In genomic region chr1:136458691-136459245, GRCm38 (mm10) we compare ENCODE assay signal across 9 mouse cellular contexts. TPM values are rescaled to one million over a fixed set of nuclear protein-coding genes. Genes with fewer than 3 reads are reported as not detected.
DNase-seq lines count a peak whose midpoint lies in the region; ATAC-seq and TF ChIP-seq lines count a peak whose summit lies in the region.
"Had no signal": no experiment of that assay in that cellular context is flagged by ENCODE, and none has a peak within 500 bp of the region (broad histone marks: within the 10 kb centered on the region; RNA-seq: fewer than 3 reads in every experiment).

No protein-coding gene starts in this region.

- no peaks in the 10 kb centered on the region for H3K27me3 ChIP-seq in forebrain, embryonic 14.5 days (replicated peaks; ENCODE audit: control insufficient read depth, insufficient read depth, low read length)
- H3K27me3 ChIP-seq in forebrain, embryonic 12.5 days, result peaks cover 25% of the 10 kb centered on the region
- peaks cover 5% of the 10 kb centered on the region for H3K27me3 ChIP-seq in liver, embryonic 14.5 days (ENCODE audit: control insufficient read depth, insufficient read depth, low read length)
- H3K27me3 ChIP-seq in liver, embryonic 12.5 days (replicated peaks), result peaks cover 32% of the 10 kb centered on the region
- no peaks in the 10 kb centered on the region for H3K27me3 ChIP-seq in hindbrain, embryonic 13.5 days
- H3K27me3 ChIP-seq: stomach, embryonic 15.5 days had no signal

- no peak overlapping the region for H3K4me3 ChIP-seq in forebrain, embryonic 14.5 days (ENCODE audit: low read depth, low read length)
- no peak overlapping the region for H3K4me3 ChIP-seq in forebrain, embryonic 12.5 days (replicated peaks)
- no peak overlapping the region for H3K4me3 ChIP-seq in liver, embryonic 14.5 days (ENCODE audit: insufficient read depth in 1 of 2, low read depth in 2 of 2, low read length in 2 of 2)
- no peak overlapping the region for H3K4me3 ChIP-seq in liver, embryonic 12.5 days
- H3K4me3 ChIP-seq in hindbrain, embryonic 13.5 days, result no peak overlapping the region
- H3K4me3 ChIP-seq: stomach, embryonic 15.5 days had no signal

- peak; percentile 86 for DNase-seq in forebrain, embryonic 14.5 days (ENCODE audit: low spot score)
- peak; percentile 44 to 67 (median 47) for DNase-seq in liver, embryonic 14.5 days (ENCODE audit: low read depth in 3 of 3, low spot score in 3 of 3)
- DNase-seq in c-Kit-positive CD71-positive TER-119-positive erythroid progenitor cells, embryonic 14.5 days (ENCODE audit: low spot score), result peak; percentile 82
- no peak for DNase-seq in urinary bladder, postnatal 4 days (ENCODE audit: low spot score in 2 of 2)

- ATAC-seq in forebrain, embryonic 14.5 days, result peak; percentile 34
- ATAC-seq in forebrain, embryonic 12.5 days (ENCODE audit: low FRiP score), result no peak
- 0 out of 2 replicates have a peak, but pooled peaks have one; percentile 8 for ATAC-seq in liver, embryonic 14.5 days (ENCODE audit: insufficient read depth)
- no peak for ATAC-seq in liver, embryonic 12.5 days
- ATAC-seq in hindbrain, embryonic 13.5 days (ENCODE audit: low FRiP score), result 0 out of 2 replicates have a peak, but pooled peaks have one; percentile 28
- ATAC-seq in neutrophil, adult 5-6 weeks (ENCODE audit: extremely low read depth, insufficient number of reproducible peaks, low FRiP score, poor library complexity, severe bottlenecking), result peak; percentile 36; the same call in 1 of the 2 replicates

- TF ChIP-seq EP300 in liver, embryonic 14.5 days (IDR thresholded peaks at IDR 0.05; ENCODE audit: low read depth), result no peak

- TF ChIP-seq CTCF in liver, embryonic 14.5 days (IDR thresholded peaks at IDR 0.05; ENCODE audit: low read depth), result peak; percentile 72

- H3K9me3 ChIP-seq in forebrain, embryonic 14.5 days (replicated peaks; ENCODE audit: control insufficient read depth, low read length), result no peaks in the 10 kb centered on the region
- H3K9me3 ChIP-seq in forebrain, embryonic 12.5 days, result no peaks in the 10 kb centered on the region
- H3K9me3 ChIP-seq in liver, embryonic 14.5 days (ENCODE audit: control insufficient read depth, low read length), result no peaks in the 10 kb centered on the region
- no peaks in the 10 kb centered on the region for H3K9me3 ChIP-seq in liver, embryonic 12.5 days (replicated peaks)
- no peaks in the 10 kb centered on the region for H3K9me3 ChIP-seq in hindbrain, embryonic 13.5 days
- H3K9me3 ChIP-seq: stomach, embryonic 15.5 days had no signal

- no peak overlapping the region for H3K27ac ChIP-seq in forebrain, embryonic 14.5 days (ENCODE audit: low read depth, low read length)
- H3K27ac ChIP-seq in forebrain, embryonic 12.5 days, result no peak overlapping the region
- H3K27ac ChIP-seq in liver, embryonic 14.5 days, result no peak overlapping the region
- H3K27ac ChIP-seq in liver, embryonic 12.5 days, result no peak overlapping the region
- no peak overlapping the region for H3K27ac ChIP-seq in hindbrain, embryonic 13.5 days
- H3K27ac ChIP-seq: stomach, embryonic 15.5 days had no signal

- H3K9ac ChIP-seq in forebrain, embryonic 14.5 days (ENCODE audit: low read length), result no peak overlapping the region
- H3K9ac ChIP-seq in forebrain, embryonic 12.5 days, result no peak overlapping the region
- no peak overlapping the region for H3K9ac ChIP-seq in liver, embryonic 14.5 days (replicated peaks)
- no peak overlapping the region for H3K9ac ChIP-seq in liver, embryonic 12.5 days
- no peak overlapping the region for H3K9ac ChIP-seq in hindbrain, embryonic 13.5 days
- H3K9ac ChIP-seq: stomach, embryonic 15.5 days had no signal

- no peaks in the 10 kb centered on the region for H3K36me3 ChIP-seq in forebrain, embryonic 14.5 days (ENCODE audit: control insufficient read depth, insufficient read depth, low read length)
- H3K36me3 ChIP-seq in forebrain, embryonic 12.5 days (replicated peaks), result no peaks in the 10 kb centered on the region
- H3K36me3 ChIP-seq in liver, embryonic 14.5 days (replicated peaks; ENCODE audit: control insufficient read depth, insufficient read depth, low read depth), result no peaks in the 10 kb centered on the region
- no peaks in the 10 kb centered on the region for H3K36me3 ChIP-seq in liver, embryonic 12.5 days
- no peaks in the 10 kb centered on the region for H3K36me3 ChIP-seq in hindbrain, embryonic 13.5 days
- H3K36me3 ChIP-seq: stomach, embryonic 15.5 days had no signal

- no peak overlapping the region for H3K4me2 ChIP-seq in forebrain, embryonic 14.5 days (ENCODE audit: low read length)
- no peak overlapping the region for H3K4me2 ChIP-seq in forebrain, embryonic 12.5 days
- H3K4me2 ChIP-seq in liver, embryonic 14.5 days (ENCODE audit: low read depth), result no peak overlapping the region
- H3K4me2 ChIP-seq in liver, embryonic 12.5 days, result no peak overlapping the region
- H3K4me2 ChIP-seq in hindbrain, embryonic 13.5 days, result no peak overlapping the region
- H3K4me2 ChIP-seq: stomach, embryonic 15.5 days had no signal

- 18% methylated on average over 9 of the region's 9 CpGs for WGBS in forebrain, embryonic 14.5 days
- WGBS in forebrain, embryonic 12.5 days, result 26% methylated on average over 9 of the region's 9 CpGs
- WGBS in liver, embryonic 14.5 days (ENCODE audit: insufficient replicate concordance), result 27% methylated on average over 9 of the region's 9 CpGs
- WGBS in liver, embryonic 12.5 days (ENCODE audit: insufficient replicate concordance), result 26% methylated on average over 9 of the region's 9 CpGs
- 32% methylated on average over 9 of the region's 9 CpGs for WGBS in hindbrain, embryonic 13.5 days

- H3K4me1 ChIP-seq in forebrain, embryonic 14.5 days (ENCODE audit: control insufficient read depth, insufficient read depth, low read length), result no peaks in the 10 kb centered on the region
- H3K4me1 ChIP-seq in forebrain, embryonic 12.5 days, result no peaks in the 10 kb centered on the region
- no peaks in the 10 kb centered on the region for H3K4me1 ChIP-seq in liver, embryonic 14.5 days (replicated peaks; ENCODE audit: control insufficient read depth in 2 of 2, insufficient read depth in 2 of 2, low read length in 1 of 2)
- H3K4me1 ChIP-seq in liver, embryonic 12.5 days, result no peaks in the 10 kb centered on the region
- H3K4me1 ChIP-seq in hindbrain, embryonic 13.5 days (replicated peaks), result no peaks in the 10 kb centered on the region; the same call in 1 of the 2 replicates
- H3K4me1 ChIP-seq: stomach, embryonic 15.5 days had no signal

RNA-seq across cellular contexts. Expression of gene Kif14, which starts 7.4 kb away (rescaled TPM):
- 3.2 and 3.5 TPM in 2 replicates for polyA plus RNA-seq in forebrain, embryonic 14.5 days (2014; fragmentation: Nextera tagmentation; extraction: Ambion mirVana)
- 10.2 TPM in 2 replicates for polyA plus RNA-seq in forebrain, embryonic 12.5 days (2016; fragmentation: Nextera tagmentation; extraction: Ambion mirVana)
- 3.3 and 4.9 TPM in 2 replicates for polyA plus RNA-seq in liver, embryonic 14.5 days (2012; rRNA removed)
- polyA plus RNA-seq in liver, embryonic 14.5 days (2014; fragmentation: Nextera tagmentation; extraction: Ambion mirVana), result 8.3 and 9.9 TPM in 2 replicates
- 11.2 and 11.3 TPM in 2 replicates for polyA plus RNA-seq in liver, embryonic 12.5 days (2016; fragmentation: Nextera tagmentation; extraction: Ambion mirVana)
- 1.1 and 1.7 TPM in 2 replicates for polyA plus RNA-seq in hindbrain, embryonic 13.5 days (2015; fragmentation: Nextera tagmentation; extraction: Ambion mirVana)
- 0.12 TPM in 2 replicates for total RNA-seq in neutrophil, adult 5-6 weeks (2017)

RNA-seq across cellular contexts. Expression of gene Ddx59, which starts 43.7 kb away (rescaled TPM):
- 17.0 and 18.1 TPM in 2 replicates for polyA plus RNA-seq in forebrain, embryonic 14.5 days (2014; fragmentation: Nextera tagmentation; extraction: Ambion mirVana)
- polyA plus RNA-seq in forebrain, embryonic 12.5 days (2016; fragmentation: Nextera tagmentation; extraction: Ambion mirVana), result 20.6 and 22.0 TPM in 2 replicates
- 2.2 and 3.5 TPM in 2 replicates for polyA plus RNA-seq in liver, embryonic 14.5 days (2012; rRNA removed)
- 4.4 and 5.2 TPM in 2 replicates for polyA plus RNA-seq in liver, embryonic 14.5 days (2014; fragmentation: Nextera tagmentation; extraction: Ambion mirVana)
- polyA plus RNA-seq in liver, embryonic 12.5 days (2016; fragmentation: Nextera tagmentation; extraction: Ambion mirVana), result 7.8 and 8.3 TPM in 2 replicates
- 18.4 and 18.9 TPM in 2 replicates for polyA plus RNA-seq in hindbrain, embryonic 13.5 days (2015; fragmentation: Nextera tagmentation; extraction: Ambion mirVana)
- 14.2 and 14.7 TPM in 2 replicates for total RNA-seq in neutrophil, adult 5-6 weeks (2017)

Comparison
In these comparisons a context has a peak if more than half of its experiments do, and no peak if none do; other contexts are left out.
1. ATAC-seq: peak in forebrain, embryonic 14.5 days (single experiment), liver, embryonic 14.5 days (single experiment), hindbrain, embryonic 13.5 days (single experiment) and neutrophil, adult 5-6 weeks (single experiment); none in forebrain, embryonic 12.5 days (single experiment) and liver, embryonic 12.5 days (single experiment).
2. DNase-seq: peak in forebrain, embryonic 14.5 days (single experiment), liver, embryonic 14.5 days (3 of 3) and c-Kit-positive CD71-positive TER-119-positive erythroid progenitor cells, embryonic 14.5 days (single experiment); none in urinary bladder, postnatal 4 days (0 of 2).